Mouse (Mus musculus) common myeloid progenitor, adult 5-6 weeks (primary cell): ENCODE data around the gene St8sia2. TPM values are rescaled to one million over a fixed set of nuclear protein-coding genes. Genes with fewer than 3 reads are reported as not detected.
A peak's percentile ranks its signal among the peaks of the same experiment; 100 is the strongest.

Experiments
- ATAC-seq: replicated peaks from 2 replicates; pipeline ENCODE4 v1.8.0; 2016; ENCODE audit warnings: low read depth, mild to moderate bottlenecking, moderate TSS enrichment, inconsistent platforms; ENCODE audit not compliant: poor library complexity, severe bottlenecking
- total RNA-seq: library from RNA; stranded (forward); fragments of 200-1000, 187-1606 nt; gene quantifications from 2 replicates; pipeline ENCODE4 v1.2.3, GENCODE M21; 2017

The St8sia2 gene
- total RNA-seq, 1 experiment from 2014 or later: 0.46 TPM

- no peak for ATAC-seq
Measured at GRCm38 (mm10) chr7:74000743-74001510, 12.6 kb downstream of the St8sia2 start.

DNA sequence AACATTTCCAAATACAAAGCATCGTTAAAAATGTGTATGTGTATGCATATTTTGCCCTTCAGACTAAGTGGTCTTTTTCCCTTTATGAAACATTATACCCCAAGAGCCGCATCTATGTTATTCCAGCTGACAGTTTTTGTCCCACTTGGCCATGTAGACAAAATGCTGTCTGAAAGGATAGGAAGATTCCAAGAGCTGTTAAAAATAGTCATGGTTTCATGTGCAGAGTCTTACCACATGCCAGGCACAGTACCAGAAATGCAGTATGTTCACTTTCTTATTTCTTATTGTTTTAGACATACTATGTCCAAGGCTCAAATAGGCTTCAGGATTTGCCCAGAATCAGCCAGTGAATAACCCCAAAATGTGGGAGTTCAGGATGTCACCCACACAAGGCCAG is 24.1 kb downstream of the St8sia2 start:
- ATAC-seq: no peak

- peak; percentile 99 for ATAC-seq
Measured at GRCm38 (mm10) chr7:73972157-73972556, 41.3 kb downstream of the St8sia2 start.

- ATAC-seq: no peak
Measured at GRCm38 (mm10) chr7:73965164-73965563, 48.3 kb downstream of the St8sia2 start.

DNA sequence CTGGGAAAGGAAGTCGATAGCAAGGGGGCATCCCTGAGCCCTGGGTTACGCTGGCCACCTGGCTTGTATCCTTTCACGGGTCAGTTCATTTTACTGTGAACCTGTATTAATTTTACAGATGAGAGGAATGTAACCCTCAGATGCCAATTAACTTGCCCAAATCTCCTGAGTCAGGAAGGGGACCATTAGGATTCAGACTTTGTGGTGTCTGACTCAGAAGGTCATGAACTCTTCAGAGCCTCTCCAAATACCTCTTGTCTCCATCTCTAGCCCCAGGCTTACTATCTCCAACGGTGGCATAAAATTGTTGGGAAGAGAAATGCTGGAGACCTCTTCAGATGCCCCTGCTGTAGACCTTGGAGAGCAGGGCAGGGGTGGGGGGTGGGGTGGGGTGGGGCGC is 51.1 kb downstream of the St8sia2 start:
- ATAC-seq: no peak

- ATAC-seq: no peak
Measured at GRCm38 (mm10) chr7:73954441-73954840, 59.0 kb downstream of the St8sia2 start.

- no peak for ATAC-seq
Measured at GRCm38 (mm10) chr7:73953131-73953530, 60.4 kb downstream of the St8sia2 start.

- no peak for ATAC-seq
Measured at GRCm38 (mm10) chr7:73941640-73942039, 71.8 kb downstream of the St8sia2 start.

DNA sequence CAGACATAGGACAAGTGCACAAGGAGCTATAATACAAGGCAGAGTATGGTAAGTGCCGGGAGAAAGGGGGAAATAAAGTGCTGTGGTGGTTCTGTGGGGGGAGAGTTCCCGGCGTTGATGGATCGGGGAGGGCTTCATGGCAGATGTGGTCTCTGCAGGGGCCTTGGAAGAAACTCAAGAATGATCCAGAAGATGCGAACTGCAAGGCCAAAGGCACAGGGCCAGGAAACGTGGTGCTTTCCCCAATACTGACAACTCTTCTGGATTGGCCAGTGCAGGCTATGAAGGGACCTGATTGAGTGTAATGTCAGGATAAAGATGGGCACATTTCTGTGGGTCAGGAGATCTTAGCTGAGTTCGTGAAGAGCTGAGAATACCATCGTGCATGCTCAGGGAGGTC is 74.3 kb downstream of the St8sia2 start:
- ATAC-seq: no peak

- no peak for ATAC-seq
Measured at GRCm38 (mm10) chr7:73938046-73938810, 75.3 kb downstream of the St8sia2 start.

GRCm38 (mm10) chr7:73936119-73936518 is 77.4 kb downstream of the St8sia2 start:
- no peak for ATAC-seq

GRCm38 (mm10) chr7:73935703-73936102 is 77.8 kb downstream of the St8sia2 start:
- no peak for ATAC-seq

DNA sequence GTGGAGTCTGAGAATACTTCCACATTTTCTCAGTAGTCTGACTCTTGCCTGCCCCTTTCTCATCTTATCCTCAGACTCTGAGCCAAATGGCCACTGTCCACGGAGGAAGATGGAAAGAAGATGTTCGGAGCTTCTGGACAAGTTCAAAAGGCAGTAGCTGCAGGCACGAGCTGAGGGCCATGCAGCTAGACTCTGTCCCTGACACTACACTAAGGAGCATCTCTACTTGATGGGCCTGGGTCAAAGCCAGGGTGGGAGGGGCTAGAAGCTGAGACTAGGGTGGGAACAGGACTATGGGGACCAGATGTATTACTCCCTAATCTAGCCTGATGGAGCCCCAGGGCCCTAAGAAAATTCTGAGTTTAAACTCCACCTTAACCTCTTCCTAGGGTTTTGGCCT is 80.5 kb downstream of the St8sia2 start:
- ATAC-seq: no peak

DNA sequence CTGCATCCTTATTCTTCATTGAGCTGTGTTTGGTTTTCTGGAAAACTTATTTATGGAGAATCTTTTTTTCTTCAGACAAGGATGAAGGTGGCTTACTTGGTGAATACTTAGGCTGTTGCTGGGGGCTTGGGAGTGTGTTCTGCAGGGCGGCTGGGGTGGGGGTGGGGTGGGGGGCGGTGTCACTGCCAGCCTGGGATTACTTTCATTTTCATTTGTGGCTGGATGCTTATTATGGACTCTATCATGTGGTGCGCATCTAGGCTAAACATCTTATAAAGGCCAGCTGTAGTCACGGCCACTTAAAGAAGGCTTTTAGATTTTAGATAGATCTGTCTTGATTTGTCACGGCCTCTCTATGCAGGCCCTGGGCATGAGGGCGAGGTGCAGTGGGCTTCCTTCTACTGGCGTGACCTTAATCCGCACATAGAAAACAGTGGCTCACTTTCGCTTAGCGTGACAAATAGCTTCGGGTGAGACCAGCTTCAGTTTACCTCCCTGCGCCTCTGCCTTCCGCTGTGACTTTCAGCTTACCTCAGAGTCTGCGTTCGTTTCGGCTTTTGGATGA is 92.5 kb downstream of the St8sia2 start:
- no peak for ATAC-seq

GRCm38 (mm10) chr7:73917633-73918311 is 95.7 kb downstream of the St8sia2 start:
- ATAC-seq: no peak

GRCm38 (mm10) chr7:73911899-73912298 is 101.6 kb downstream of the St8sia2 start:
- ATAC-seq: no peak

- ATAC-seq: no peak
Measured at GRCm38 (mm10) chr7:73910843-73911242, 102.6 kb downstream of the St8sia2 start.

- no peak for ATAC-seq
Measured at GRCm38 (mm10) chr7:73909432-73910205, 103.9 kb downstream of the St8sia2 start.

DNA sequence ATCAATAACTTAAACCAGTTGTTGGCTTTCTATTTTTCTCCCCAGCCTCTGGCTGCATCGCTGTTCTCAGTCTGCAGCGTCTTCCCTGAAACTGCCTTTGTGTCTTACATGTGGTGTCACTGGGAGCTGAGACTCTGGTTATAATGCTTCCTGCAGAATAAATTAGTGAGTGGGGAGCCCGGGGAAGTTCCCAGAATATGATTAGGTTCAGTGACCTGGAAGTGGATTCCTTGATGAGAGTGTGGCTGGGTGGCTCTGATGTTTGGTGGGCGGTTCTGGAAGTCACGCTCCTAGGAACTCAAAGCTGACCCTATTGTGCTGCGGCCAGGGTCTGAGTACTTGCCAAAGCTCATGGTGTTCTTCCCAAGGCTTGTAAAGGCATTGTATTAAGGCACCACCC is 119.0 kb downstream of the St8sia2 start:
- ATAC-seq: no peak

- no peak for ATAC-seq
Measured at GRCm38 (mm10) chr7:73891830-73892229, 121.7 kb downstream of the St8sia2 start.
